Mouse (Mus musculus): Measurements from ENCODE around the gene Etv3. TPM values are rescaled to one million over a fixed set of nuclear protein-coding genes. Genes with fewer than 3 reads are reported as not detected.
"Not testable (repeated sequence)": the region's sequence is repeated elsewhere in the genome, so short reads cannot be mapped to it uniquely, and the experiment has no call there.

The Etv3 gene
- polyA plus RNA-seq (2015; fragmentation: Nextera tagmentation; extraction: Ambion mirVana) = 14.4 and 15.7 TPM in 2 replicates

- Histone ChIP-seq H3K4me2 (peak within 1 kb of the TSS; percentile 79), H3K4me1 (peaks cover 17% of the 10 kb centered on the region), H3K27ac (peak within 1 kb of the TSS; percentile 85), H3K36me3 (peaks cover 31% of the 10 kb centered on the region), H3K4me3 (replicated peaks) (peak within 1 kb of the TSS; percentile 80), H3K9ac (peak within 1 kb of the TSS; percentile 92), H3K9me3 (replicated peaks) (no peaks in the 10 kb centered on the region), H3K27me3 (no peaks in the 10 kb centered on the region)
- 5% methylated on average over 64 of the region's 64 CpGs for WGBS
- ATAC-seq (replicated peaks; ENCODE audit: low FRiP score) = peak; percentile 97
These were observed at the start of gene Etv3 for GRCm38 (mm10) chr3:87525043-87525836. Gene Etv3 (plus strand): TSS chr3:87525407.

GRCm38 (mm10) chr3:87477948-87478347, 47.3 kb upstream of the Etv3 start:
- not testable (repeated sequence) for H3K4me3 ChIP-seq (replicated peaks); H3K9me3 ChIP-seq (replicated peaks); H3K4me1 ChIP-seq; ATAC-seq (replicated peaks; ENCODE audit: low FRiP score); H3K4me2 ChIP-seq; H3K27me3 ChIP-seq; H3K36me3 ChIP-seq; H3K27ac ChIP-seq; H3K9ac ChIP-seq
- 87% methylated on average over 3 of the region's 3 CpGs for WGBS

GRCm38 (mm10) chr3:87478596-87478995, 46.6 kb upstream of the Etv3 start:
- not testable (repeated sequence) for H3K4me2 ChIP-seq; H3K36me3 ChIP-seq; H3K4me1 ChIP-seq; H3K9me3 ChIP-seq (replicated peaks); ATAC-seq (replicated peaks; ENCODE audit: low FRiP score); H3K9ac ChIP-seq; H3K27me3 ChIP-seq; H3K4me3 ChIP-seq (replicated peaks); H3K27ac ChIP-seq
- 88% methylated on average over 6 of the region's 6 CpGs for WGBS

GRCm38 (mm10) chr3:87479230-87479629, 46.0 kb upstream of the Etv3 start:
- H3K4me2 ChIP-seq; H3K27ac ChIP-seq; H3K4me3 ChIP-seq (replicated peaks); H3K9ac ChIP-seq; H3K27me3 ChIP-seq; H3K36me3 ChIP-seq; H3K4me1 ChIP-seq; ATAC-seq (replicated peaks; ENCODE audit: low FRiP score); H3K9me3 ChIP-seq (replicated peaks): not testable (repeated sequence)

DNA sequence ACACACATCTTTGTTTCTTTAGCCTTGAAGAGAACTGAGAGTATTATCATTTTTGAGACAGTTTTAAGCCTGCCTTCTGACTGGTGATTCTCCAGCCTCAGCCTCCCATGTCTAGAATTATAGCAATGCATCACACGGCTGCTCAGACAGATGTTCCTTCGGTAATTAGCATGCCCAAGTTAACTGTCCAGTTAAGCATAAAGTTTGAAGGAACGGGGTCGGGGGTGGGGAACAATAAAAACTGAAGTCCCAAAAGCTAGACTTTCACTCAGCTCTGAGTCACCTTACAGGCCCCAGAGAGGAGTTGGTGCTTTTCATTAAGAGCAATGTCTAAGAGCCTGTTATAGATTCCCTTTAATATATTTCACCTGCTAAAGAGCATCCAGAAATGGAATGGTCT, 37.8 kb upstream of the Etv3 start:
- no peak overlapping the region for H3K27ac ChIP-seq
- no peaks in the 10 kb centered on the region for H3K9me3 ChIP-seq (replicated peaks)
- H3K4me2 ChIP-seq = no peak overlapping the region
- H3K4me1 ChIP-seq = no peaks in the 10 kb centered on the region
- no peaks in the 10 kb centered on the region for H3K36me3 ChIP-seq
- H3K4me3 ChIP-seq (replicated peaks) = no peak overlapping the region
- 78% methylated on average over 4 of the region's 4 CpGs for WGBS
- no peaks in the 10 kb centered on the region for H3K27me3 ChIP-seq
- no peak for ATAC-seq (replicated peaks; ENCODE audit: low FRiP score)
- no peak overlapping the region for H3K9ac ChIP-seq

DNA sequence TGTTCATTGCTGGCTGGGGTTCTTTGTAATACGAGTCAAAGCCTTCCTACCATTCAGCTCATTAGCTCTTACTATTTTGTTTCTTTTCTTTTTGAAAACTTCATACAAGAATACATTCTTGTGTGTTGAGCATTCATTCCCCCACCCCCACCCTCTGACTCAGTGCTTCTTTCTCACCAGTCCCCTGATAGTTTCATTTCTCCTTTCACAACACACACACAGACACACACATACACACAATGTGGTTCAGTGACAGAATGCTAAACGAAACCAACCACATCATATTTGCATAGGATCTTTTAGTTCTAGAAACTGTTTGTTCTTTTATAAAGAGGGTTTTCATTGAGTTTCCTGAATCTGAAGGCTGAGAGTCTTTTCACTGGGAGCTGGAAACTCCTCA, 37.3 kb upstream of the Etv3 start:
- Histone ChIP-seq H3K27ac (no peak overlapping the region), H3K27me3 (no peaks in the 10 kb centered on the region), H3K9me3 (replicated peaks) (no peaks in the 10 kb centered on the region), H3K9ac (no peak overlapping the region), H3K36me3 (no peaks in the 10 kb centered on the region), H3K4me2 (no peak overlapping the region), H3K4me1 (no peaks in the 10 kb centered on the region), H3K4me3 (replicated peaks) (no peak overlapping the region)
- 75% methylated on average over 2 of the region's 2 CpGs for WGBS
- ATAC-seq (replicated peaks; ENCODE audit: low FRiP score) = no peak

DNA sequence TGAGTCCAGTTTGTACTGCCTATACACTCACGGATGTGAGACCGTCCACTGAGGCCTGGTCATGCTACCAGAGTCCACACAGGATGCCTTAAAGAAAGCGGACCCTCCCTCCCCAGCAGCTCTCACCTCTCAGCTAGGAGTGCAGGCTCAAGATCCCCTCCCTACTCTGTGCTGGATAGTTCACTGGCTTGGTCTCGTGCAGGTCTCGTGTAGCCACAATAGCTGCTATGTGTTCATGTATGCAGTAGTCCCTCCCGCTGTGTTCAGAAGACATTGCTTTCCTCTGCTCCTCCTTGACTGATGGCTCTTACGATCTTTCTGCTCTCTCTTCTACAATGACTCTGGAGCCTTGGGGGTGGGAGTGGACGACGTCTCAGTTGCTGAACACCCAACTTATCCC, 26.9 kb upstream of the Etv3 start:
- Histone ChIP-seq H3K9ac (no peak overlapping the region), H3K4me1 (0 out of 2 replicates have a peak, but pooled peaks cover 5% of the 10 kb centered on the region), H3K27ac (no peak overlapping the region), H3K36me3 (no peaks in the 10 kb centered on the region), H3K27me3 (peaks cover 15% of the 10 kb centered on the region; the same call in 1 of the 2 replicates), H3K4me2 (no peak overlapping the region), H3K4me3 (replicated peaks) (no peak overlapping the region), H3K9me3 (replicated peaks) (no peaks in the 10 kb centered on the region)
- 75% methylated on average over 9 of the region's 9 CpGs for WGBS
- ATAC-seq (replicated peaks; ENCODE audit: low FRiP score) = no peak

GRCm38 (mm10) chr3:87499072-87499471, 26.1 kb upstream of the Etv3 start:
- no peaks in the 10 kb centered on the region for H3K9me3 ChIP-seq (replicated peaks)
- no peaks in the 10 kb centered on the region for H3K36me3 ChIP-seq
- WGBS = 9% methylated on average over 3 of the region's 3 CpGs
- no peak overlapping the region for H3K4me3 ChIP-seq (replicated peaks)
- no peak overlapping the region for H3K4me2 ChIP-seq
- 0 out of 2 replicates have a peak, but pooled peaks cover 5% of the 10 kb centered on the region for H3K4me1 ChIP-seq
- H3K9ac ChIP-seq = no peak overlapping the region
- ATAC-seq (replicated peaks; ENCODE audit: low FRiP score) = no peak
- H3K27ac ChIP-seq = no peak overlapping the region
- H3K27me3 ChIP-seq = peaks cover 15% of the 10 kb centered on the region; the same call in 1 of the 2 replicates

GRCm38 (mm10) chr3:87500088-87501055, 24.8 kb upstream of the Etv3 start:
- 0 out of 2 replicates have a peak, but pooled peaks cover 5% of the 10 kb centered on the region for H3K4me1 ChIP-seq
- no peak overlapping the region for H3K4me2 ChIP-seq
- H3K27me3 ChIP-seq = peaks cover 15% of the 10 kb centered on the region; the same call in 1 of the 2 replicates
- H3K36me3 ChIP-seq = no peaks in the 10 kb centered on the region
- no peak overlapping the region for H3K9ac ChIP-seq
- H3K9me3 ChIP-seq (replicated peaks) = no peaks in the 10 kb centered on the region
- ATAC-seq (replicated peaks; ENCODE audit: low FRiP score) = no peak
- no peak overlapping the region for H3K4me3 ChIP-seq (replicated peaks)
- whole genome bisulfite sequencing = 75% methylated on average over 24 of the region's 24 CpGs
- H3K27ac ChIP-seq = no peak overlapping the region

DNA sequence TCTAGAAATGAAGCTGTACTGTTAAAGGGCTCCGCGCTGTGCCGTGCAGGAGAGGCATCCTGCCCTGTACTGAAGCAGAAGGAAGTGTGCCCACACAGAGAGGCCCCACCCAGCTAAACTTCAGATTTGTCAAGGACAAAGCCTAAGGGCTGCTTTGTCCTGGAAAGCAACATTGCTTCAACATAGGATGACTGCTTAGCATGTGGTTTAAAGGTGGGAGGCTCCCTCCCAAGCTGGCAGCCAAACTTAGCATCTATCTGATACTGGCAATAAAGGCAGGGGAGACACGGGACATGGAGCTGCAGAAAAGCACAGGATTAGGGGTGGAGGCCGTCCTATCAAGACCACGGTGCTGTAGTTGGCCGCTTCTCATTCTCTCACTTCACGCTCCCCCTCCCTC, 24.1 kb upstream of the Etv3 start:
- H3K27me3 ChIP-seq = peaks cover 15% of the 10 kb centered on the region; the same call in 1 of the 2 replicates
- no peak for ATAC-seq (replicated peaks; ENCODE audit: low FRiP score)
- H3K4me1 ChIP-seq = 0 out of 2 replicates have a peak, but pooled peaks cover 5% of the 10 kb centered on the region
- no peak overlapping the region for H3K27ac ChIP-seq
- no peak overlapping the region for H3K4me3 ChIP-seq (replicated peaks)
- no peak overlapping the region for H3K4me2 ChIP-seq
- no peaks in the 10 kb centered on the region for H3K9me3 ChIP-seq (replicated peaks)
- no peak overlapping the region for H3K9ac ChIP-seq
- H3K36me3 ChIP-seq = no peaks in the 10 kb centered on the region
- WGBS = 36% methylated on average over 8 of the region's 8 CpGs

DNA sequence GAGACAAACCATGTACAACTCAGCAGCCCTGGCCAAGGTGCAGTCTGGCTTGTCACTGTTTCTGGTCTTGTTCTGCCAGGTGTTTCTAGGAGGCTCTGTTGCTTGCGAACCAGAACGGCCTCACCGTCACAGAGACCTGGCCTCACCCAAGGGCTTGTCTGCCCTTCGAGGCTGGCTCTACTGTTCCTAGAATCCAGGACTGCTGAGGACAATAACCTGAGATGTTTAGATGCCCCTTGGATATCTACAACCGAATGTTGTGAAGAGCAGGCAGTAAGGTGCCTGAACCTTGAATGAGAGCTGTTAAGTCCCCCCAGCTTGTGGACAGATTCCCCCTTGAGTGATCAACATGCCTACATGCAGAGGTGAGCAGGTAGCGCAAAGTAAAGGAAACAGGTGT, 22.4 kb upstream of the Etv3 start:
- no peak overlapping the region for H3K4me2 ChIP-seq

DNA sequence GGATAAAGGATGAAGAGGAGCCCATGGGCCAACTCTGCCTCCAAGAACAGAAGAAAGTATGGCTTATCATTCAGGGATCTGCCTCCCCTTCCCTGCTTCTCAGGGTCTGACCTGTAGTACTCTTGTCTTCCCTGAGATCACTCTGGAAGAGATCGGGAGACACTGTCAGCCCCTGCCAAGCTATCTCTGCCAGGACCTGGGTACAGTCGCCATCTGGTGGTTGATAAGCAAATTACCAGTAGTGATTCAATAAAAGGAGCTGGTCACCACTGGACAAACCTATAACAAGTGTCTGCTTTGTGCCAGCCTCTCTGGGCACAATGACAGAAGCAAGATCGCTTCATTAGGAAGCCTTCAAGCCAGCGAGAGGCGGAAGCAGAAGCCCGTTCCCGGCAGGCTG, 20.9 kb upstream of the Etv3 start:
- 31% methylated on average over 7 of the region's 7 CpGs for WGBS
- Histone ChIP-seq H3K9me3 (replicated peaks) (no peaks in the 10 kb centered on the region), H3K36me3 (no peaks in the 10 kb centered on the region), H3K4me3 (replicated peaks) (no peak overlapping the region), H3K4me2 (no peak overlapping the region), H3K27ac (no peak overlapping the region), H3K4me1 (peaks cover 16% of the 10 kb centered on the region), H3K9ac (no peak overlapping the region), H3K27me3 (peaks cover 15% of the 10 kb centered on the region; the same call in 1 of the 2 replicates)
- ATAC-seq (replicated peaks; ENCODE audit: low FRiP score) = no peak

More for the DNA sequence above, 22.4 kb upstream of the Etv3 start:
- H3K36me3 ChIP-seq = no peaks in the 10 kb centered on the region
- ATAC-seq (replicated peaks; ENCODE audit: low FRiP score) = no peak
- no peak overlapping the region for H3K4me3 ChIP-seq (replicated peaks)
- 0 out of 2 replicates have a peak, but pooled peaks cover 5% of the 10 kb centered on the region for H3K4me1 ChIP-seq
- peaks cover 15% of the 10 kb centered on the region; the same call in 1 of the 2 replicates for H3K27me3 ChIP-seq
- no peak overlapping the region for H3K9ac ChIP-seq
- no peaks in the 10 kb centered on the region for H3K9me3 ChIP-seq (replicated peaks)
- WGBS = 87% methylated on average over 6 of the region's 6 CpGs
- H3K27ac ChIP-seq = no peak overlapping the region
